Mouse (Mus musculus): ENCODE data around the gene Elane. TPM values are rescaled to one million over a fixed set of nuclear protein-coding genes. Genes with fewer than 3 reads are reported as not detected.

The Elane gene
- polyA plus RNA-seq, 1 experiment: 0.75 TPM

DNA sequence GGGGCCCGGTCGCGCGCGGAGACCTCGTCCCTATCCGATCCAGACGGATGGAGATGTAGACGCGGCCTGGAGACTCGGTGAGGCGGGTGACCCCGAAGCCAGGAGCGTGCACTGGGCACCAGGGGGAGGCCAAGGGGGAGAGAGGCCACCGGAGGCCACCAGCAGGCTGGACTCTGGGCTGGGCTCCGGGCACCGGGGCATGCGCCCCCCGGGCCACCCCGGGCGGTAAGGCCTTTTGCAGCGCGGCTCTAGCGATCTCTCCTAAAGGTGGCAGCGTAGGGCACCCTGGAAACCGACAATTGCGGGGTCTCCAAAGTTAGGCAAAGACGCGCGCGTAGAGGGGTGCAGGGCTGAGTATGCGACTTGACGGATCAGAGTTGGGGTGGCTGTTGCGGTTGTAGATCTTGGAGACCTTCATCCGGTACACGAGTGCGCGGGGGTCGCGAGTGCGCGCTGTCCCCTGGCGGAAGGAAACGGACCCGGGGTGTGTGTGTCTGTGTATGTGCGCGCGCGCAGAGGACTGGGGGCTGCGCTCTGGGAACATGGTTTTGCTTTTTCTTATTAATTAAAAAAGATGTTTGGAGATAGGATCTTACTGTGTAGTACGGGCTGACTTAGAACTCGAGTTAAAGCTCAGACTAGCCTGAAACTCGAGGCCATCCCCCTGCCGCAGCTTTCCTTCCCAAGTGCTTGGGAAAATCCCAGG is 41.4 kb downstream of the Elane start:
- Histone ChIP-seq H3K4me3 (ENCODE audit: insufficient read depth, low read length) (peak overlapping the region; percentile 77), H3K27ac (ENCODE audit: insufficient read depth, low read depth, low read length) (peak overlapping the region; percentile 86), H3K4me1 (ENCODE audit: control insufficient read depth, insufficient read depth, low read length) (peaks cover 36% of the 10 kb centered on the region)
- TF ChIP-seq CTCF (IDR thresholded peaks at IDR 0.05; ENCODE audit: low read depth, low read length) (no peak), POLR2A (IDR thresholded peaks at IDR 0.05; ENCODE audit: borderline replicate concordance, low read depth, low read length) (no peak)

DNA sequence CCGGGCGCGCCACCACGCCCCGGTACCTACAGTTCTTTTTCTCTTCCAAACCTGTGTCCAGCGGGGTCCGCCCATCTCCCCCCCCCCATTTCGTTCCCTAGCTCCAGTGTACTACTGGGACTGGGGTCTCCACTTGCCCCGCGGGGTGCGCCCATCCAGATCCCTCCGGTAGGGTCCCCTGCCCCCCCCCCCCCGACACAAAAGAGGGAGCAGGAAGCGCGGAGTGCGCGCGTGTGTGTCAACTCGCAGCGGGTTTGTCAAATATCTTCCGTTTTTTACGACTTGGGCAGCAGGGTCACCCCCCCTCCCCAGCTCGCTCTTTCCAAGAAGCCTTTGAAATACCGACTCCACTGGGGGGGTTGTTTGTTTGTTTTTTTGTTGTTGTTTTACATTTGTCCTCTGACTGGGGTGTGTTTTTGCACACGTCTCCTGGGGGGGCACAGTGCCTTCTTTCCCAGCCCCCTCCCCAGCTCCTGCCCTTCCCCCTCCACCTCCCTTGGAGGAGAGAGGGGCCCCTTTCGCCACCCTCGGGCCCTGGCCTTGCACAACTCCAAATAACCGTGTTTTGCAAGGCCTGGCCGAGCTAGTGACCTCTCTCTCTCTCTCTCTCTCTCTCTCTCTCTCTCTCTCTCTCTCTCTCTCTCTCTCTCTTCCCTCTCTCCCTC is 42.1 kb downstream of the Elane start:
- H3K4me1 ChIP-seq (ENCODE audit: control insufficient read depth, insufficient read depth, low read length): peaks cover 39% of the 10 kb centered on the region
- H3K4me3 ChIP-seq (ENCODE audit: insufficient read depth, low read length): peak overlapping the region; percentile 77
- peak overlapping the region; percentile 86 for H3K27ac ChIP-seq (ENCODE audit: insufficient read depth, low read depth, low read length)
- TF ChIP-seq POLR2A (IDR thresholded peaks at IDR 0.05; ENCODE audit: borderline replicate concordance, low read depth, low read length) (no peak), CTCF (IDR thresholded peaks at IDR 0.05; ENCODE audit: low read depth, low read length) (no peak)

DNA sequence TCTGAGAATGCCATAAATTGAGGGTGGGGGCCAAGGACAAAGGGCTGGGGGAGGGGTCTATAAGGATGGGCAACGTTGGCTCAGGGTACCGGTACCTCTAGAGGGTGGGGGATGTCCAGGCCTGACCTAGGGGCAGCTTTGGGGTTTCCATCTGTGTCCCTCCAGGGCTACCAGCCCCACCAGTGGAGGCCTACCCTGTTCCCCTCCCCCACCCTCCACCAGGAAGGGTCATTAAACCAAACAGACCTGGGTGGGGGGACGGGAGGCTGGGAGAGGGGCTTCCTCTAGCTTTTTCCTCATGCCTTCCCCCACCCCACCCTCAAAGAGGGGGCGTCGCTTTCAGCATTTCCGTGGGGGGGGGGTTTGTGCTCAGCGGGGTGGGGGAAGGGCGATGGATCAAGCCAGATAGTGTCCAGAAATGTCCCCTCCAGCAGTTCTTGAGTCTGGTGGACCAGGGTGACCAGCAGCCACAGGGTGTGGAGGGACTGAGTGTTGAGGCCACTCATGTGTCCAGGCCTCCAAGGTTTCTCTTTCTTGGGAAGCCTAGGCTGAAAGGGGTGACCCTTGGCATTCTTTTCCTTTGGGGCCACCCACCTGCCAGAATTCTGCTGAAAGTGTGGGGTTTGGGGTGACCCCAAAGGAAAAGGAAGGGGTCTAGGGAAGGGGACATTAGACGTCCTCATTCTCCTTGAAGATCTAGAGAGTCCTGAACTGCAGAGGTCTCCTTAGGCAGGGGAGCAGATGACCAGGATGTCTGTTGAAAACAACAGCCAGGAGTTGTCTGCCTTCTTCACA is 43.1 kb downstream of the Elane start:
- H3K4me1 ChIP-seq (ENCODE audit: control insufficient read depth, insufficient read depth, low read length): peaks cover 42% of the 10 kb centered on the region

DNA sequence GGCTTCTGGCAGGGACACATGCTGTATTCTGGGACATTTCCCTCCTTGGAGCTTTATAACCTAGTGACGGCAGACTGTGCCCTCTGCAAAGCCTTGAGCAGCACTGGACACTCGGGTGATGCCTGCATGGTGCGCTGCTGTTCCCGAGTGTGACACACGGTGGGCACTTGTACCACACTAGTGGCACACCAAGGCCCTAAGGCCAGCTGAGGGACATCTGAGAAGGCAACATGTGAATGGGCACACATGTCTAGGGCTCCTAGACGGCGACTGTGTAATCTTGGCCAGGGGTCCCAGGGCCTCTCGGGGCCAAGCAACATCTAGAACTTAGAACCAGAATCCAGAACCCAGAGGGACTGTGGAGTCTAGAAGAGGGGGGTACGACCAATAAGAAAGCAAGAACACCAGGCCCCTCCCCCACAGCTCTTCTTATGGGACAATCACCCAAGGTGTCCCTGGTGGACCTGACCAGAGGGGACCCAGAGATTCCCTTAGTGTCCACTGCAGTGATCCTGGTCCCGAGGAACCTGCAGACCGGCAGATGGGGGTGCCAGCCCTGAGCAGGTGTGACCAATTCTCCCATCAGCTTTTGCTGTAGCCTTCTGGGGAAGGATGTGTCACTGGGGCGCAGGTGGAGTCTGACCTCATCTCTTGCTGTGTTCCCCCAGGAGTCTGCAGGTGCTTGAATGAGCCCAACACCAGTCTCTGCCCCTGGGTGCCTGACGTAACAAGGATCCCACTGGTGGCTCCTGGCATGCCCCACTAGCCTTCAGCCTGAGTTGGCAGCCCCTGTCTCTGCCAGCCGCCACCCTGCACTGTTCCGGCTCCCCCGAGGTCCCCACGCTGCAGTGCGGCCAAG is 44.1 kb downstream of the Elane start:
- no peak overlapping the region for H3K4me3 ChIP-seq (ENCODE audit: insufficient read depth, low read length)
- no peak overlapping the region for H3K27ac ChIP-seq (ENCODE audit: insufficient read depth, low read depth, low read length)
- H3K4me1 ChIP-seq (ENCODE audit: control insufficient read depth, insufficient read depth, low read length): peaks cover 50% of the 10 kb centered on the region
- TF ChIP-seq POLR2A (IDR thresholded peaks at IDR 0.05; ENCODE audit: borderline replicate concordance, low read depth, low read length) (no peak), CTCF (IDR thresholded peaks at IDR 0.05; ENCODE audit: low read depth, low read length) (no peak)

More for the DNA sequence above, 43.1 kb downstream of the Elane start:
- no peak for TF ChIP-seq CTCF (IDR thresholded peaks at IDR 0.05; ENCODE audit: low read depth, low read length)
- H3K27ac ChIP-seq (ENCODE audit: insufficient read depth, low read depth, low read length): peak overlapping the region; percentile 33; the same call in 1 of the 2 replicates
- H3K4me3 ChIP-seq (ENCODE audit: insufficient read depth, low read length): peak overlapping the region; percentile 77

DNA sequence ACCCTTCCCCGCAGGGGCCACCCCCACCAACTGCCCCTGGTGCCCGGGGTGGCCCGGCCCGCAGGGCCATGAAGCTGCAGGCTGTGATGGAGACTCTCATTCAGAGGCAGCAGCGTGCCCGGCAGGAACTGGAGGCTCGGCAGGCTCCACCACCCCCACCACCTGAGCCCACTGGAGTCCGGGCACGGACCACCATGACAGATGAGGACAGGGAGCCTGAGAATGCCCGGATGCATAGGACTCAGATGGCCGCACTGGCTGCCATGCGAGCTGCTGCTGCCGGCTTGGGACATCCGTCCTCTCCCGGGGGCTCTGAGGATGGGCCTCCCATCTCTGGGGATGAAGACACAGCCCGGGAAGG is 44.8 kb downstream of the Elane start:
- Histone ChIP-seq H3K27ac (ENCODE audit: insufficient read depth, low read depth, low read length) (no peak overlapping the region), H3K4me3 (ENCODE audit: insufficient read depth, low read length) (no peak overlapping the region), H3K4me1 (ENCODE audit: control insufficient read depth, insufficient read depth, low read length) (peaks cover 56% of the 10 kb centered on the region)
- TF ChIP-seq CTCF (IDR thresholded peaks at IDR 0.05; ENCODE audit: low read depth, low read length) (no peak), POLR2A (IDR thresholded peaks at IDR 0.05; ENCODE audit: borderline replicate concordance, low read depth, low read length) (no peak)

DNA sequence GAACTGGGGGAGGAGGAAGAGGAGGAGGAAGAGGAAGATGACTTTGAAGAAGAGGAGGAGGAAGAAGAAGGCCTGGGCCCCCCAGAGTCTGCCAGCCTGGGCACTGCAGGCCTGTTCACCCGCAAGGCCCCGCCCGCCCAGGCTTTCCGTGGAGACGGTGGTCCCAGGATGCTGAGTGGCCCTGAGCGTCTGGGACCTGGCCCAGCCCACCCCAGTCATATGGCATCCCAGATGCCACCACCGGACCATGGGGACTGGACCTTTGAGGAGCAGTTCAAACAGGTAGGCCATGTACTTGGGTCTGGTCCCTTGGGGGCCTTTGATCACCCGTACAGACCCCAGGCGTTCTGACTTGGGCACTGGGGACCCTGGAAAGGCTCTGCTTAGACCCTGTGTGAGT is 45.8 kb downstream of the Elane start:
- Histone ChIP-seq H3K4me3 (ENCODE audit: insufficient read depth, low read length) (no peak overlapping the region), H3K4me1 (ENCODE audit: control insufficient read depth, insufficient read depth, low read length) (peaks cover 62% of the 10 kb centered on the region)
- TF ChIP-seq CTCF (IDR thresholded peaks at IDR 0.05; ENCODE audit: low read depth, low read length): no peak
- no peak for TF ChIP-seq POLR2A (IDR thresholded peaks at IDR 0.05; ENCODE audit: borderline replicate concordance, low read depth, low read length)

DNA sequence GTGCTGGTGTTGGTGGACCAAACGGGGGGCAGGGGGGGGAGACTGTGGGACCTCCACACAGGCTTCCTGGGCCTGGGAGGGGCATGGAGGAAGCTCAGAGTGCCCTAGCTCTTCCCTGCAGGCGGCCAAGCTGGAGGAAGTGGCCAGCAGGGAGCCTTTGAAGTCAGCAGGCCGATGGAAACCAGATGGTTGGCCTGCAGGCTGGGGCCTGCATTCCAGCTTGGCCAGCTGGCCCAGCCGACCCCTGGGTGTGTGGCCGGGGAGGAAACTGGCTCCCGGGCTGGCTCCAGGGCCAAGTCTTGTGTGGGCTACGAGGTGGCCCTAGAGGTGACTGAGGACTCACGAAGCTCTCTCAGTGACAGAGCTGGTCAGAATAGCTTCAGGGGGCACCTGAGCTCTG is 46.7 kb downstream of the Elane start:
- H3K27ac ChIP-seq (ENCODE audit: insufficient read depth, low read depth, low read length): peak overlapping the region; percentile 69
- H3K4me1 ChIP-seq (ENCODE audit: control insufficient read depth, insufficient read depth, low read length): peaks cover 68% of the 10 kb centered on the region

More for the DNA sequence above, 45.8 kb downstream of the Elane start:
- no peak overlapping the region for H3K27ac ChIP-seq (ENCODE audit: insufficient read depth, low read depth, low read length)

DNA sequence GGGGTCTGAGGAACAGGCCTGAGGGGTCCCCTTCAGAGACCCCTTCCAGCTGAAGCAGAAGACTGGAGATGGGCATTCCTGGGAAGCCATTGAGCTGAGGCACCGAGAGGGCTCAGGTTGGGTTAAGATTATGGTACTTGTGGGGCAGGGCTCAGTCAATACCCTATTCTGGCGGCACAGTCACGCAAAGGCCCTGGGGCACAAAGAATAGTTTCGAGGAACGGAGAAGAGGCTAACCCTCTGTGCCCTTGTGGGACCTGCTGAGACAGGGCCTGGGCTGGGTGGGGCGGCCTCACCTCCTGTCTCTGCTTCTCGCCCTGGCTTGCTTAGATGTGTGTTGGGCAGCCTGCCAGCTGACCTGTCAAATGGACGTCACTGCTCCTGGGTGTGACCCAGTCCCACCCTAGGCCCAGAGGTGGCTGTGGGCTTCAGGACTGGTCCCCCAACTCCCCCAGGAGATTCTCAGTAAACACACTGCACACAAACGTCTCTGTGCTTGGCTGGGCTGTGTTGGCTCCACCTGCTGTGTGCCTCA is 47.2 kb downstream of the Elane start:
- no peak overlapping the region for H3K4me3 ChIP-seq (ENCODE audit: insufficient read depth, low read length)

More for the DNA sequence above, 46.7 kb downstream of the Elane start:
- H3K4me3 ChIP-seq (ENCODE audit: insufficient read depth, low read length): no peak overlapping the region
- TF ChIP-seq POLR2A (IDR thresholded peaks at IDR 0.05; ENCODE audit: borderline replicate concordance, low read depth, low read length): no peak
- TF ChIP-seq CTCF (IDR thresholded peaks at IDR 0.05; ENCODE audit: low read depth, low read length): no peak

DNA sequence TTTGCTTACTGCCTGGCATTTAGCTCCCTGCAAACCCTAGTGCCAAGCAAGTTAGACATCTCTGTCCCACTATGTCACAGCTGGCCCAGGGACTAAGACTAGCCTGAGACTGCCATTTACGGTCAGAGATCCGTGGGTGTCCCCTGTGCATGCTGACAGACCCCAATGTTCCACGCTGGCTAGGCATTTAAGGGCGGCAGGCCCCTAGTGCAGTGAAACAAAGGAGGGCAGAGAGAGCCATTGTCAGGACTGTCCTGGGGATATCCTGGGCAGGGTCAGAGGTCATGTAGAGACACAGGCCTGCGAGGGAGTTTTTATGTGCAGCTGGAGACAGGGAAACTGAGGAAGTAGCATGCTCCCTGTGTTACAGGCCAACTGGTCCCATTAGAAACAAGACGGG is 47.8 kb downstream of the Elane start:
- no peak for TF ChIP-seq CTCF (IDR thresholded peaks at IDR 0.05; ENCODE audit: low read depth, low read length)
- TF ChIP-seq POLR2A (IDR thresholded peaks at IDR 0.05; ENCODE audit: borderline replicate concordance, low read depth, low read length): no peak
- H3K4me1 ChIP-seq (ENCODE audit: control insufficient read depth, insufficient read depth, low read length): peaks cover 77% of the 10 kb centered on the region
- no peak overlapping the region for H3K4me3 ChIP-seq (ENCODE audit: insufficient read depth, low read length)
- peak overlapping the region; percentile 43 for H3K27ac ChIP-seq (ENCODE audit: insufficient read depth, low read depth, low read length)

More for the DNA sequence above, 47.2 kb downstream of the Elane start:
- peak overlapping the region; percentile 69 for H3K27ac ChIP-seq (ENCODE audit: insufficient read depth, low read depth, low read length)
- peaks cover 72% of the 10 kb centered on the region for H3K4me1 ChIP-seq (ENCODE audit: control insufficient read depth, insufficient read depth, low read length)
- TF ChIP-seq CTCF (IDR thresholded peaks at IDR 0.05; ENCODE audit: low read depth, low read length): no peak
- no peak for TF ChIP-seq POLR2A (IDR thresholded peaks at IDR 0.05; ENCODE audit: borderline replicate concordance, low read depth, low read length)
